Mouse (Mus musculus): ENCODE measurements around the gene Cog1.

Cog1 gene

DNA sequence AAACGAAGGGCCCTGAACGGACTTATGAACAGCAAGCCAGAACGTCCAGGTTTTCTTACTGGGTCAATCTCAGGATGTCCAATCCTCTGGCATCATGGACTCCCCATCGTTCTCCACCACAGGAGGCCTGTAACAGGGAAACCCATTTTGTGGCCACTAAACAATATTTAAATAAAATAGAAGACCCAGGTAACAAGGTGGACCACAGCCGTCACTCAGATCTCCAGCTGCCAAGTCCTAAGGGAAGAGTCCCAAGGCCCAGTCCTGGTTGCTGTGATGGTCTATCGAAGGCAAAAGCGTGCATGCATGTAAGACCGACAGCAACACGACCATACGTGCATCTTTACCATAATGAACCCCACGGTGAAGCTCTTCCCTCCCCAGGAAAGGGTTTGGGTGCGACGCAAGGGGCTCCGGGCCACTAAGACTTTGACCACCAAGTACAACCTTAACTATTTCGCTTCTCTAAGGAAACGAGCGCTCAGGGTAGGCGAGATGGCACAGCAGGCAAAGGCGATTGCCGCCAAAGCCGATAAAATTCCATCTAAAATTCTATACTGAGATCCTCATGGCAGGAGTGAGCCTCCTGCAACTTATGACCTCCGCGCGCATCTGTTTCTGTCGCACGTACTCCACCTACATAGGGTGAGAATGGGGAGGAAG is at the start of gene Cog1:
Cog1 (plus strand) TSS at position 480 of the 663 bp plus-strand sequence.
- in situ Hi-C loops (cut with MboI) = no loop called here

GRCm38 (mm10) chr11:113600526-113601245 is 48.3 kb upstream of the Cog1 start:
- in situ Hi-C loops (cut with MboI) = loop anchor here (25.0 kb wide), 2 partner anchors 313 to 413 kb away; no protein-coding TSS in a partner anchor

DNA sequence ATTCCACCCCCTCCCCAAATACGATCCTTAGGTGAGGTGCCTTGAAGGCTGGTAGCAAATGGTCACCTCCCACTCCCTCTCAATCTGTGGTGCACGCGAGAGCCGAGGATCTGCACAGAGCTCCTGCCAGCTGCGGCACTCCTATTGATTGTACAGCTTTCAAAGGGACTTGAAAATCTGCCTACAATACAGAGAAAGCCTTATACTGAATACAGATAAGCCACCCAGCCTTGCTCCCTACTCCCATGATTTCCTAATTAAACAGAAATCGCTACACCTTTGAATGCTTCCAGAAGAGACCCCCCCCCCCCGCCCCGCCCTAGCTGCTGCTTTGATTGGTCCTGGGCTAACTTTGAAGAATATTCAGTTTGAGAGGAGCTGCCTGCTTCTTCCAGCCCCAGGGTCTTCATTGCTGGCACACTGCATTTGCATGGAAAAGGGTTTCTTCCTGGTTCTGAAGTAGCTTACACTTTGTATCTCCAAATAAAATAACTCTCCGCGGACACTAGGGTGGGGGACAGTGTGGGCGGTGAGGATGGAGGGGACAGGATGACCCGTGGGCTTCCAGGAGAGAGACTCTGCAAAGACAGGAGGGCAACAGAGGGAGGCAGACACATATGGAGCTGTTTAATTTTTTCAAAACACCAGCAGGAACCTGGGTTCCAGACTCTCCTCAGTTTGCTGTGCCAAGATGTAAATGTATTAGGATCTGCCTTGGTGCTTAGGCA is 47.2 kb upstream of the Cog1 start:
- in situ Hi-C loops (cut with MboI) = loop anchor here (25.0 kb wide), 2 partner anchors 314 to 414 kb away; no protein-coding TSS in a partner anchor

- in situ Hi-C loops (cut with MboI) = loop anchor here (25.0 kb wide), 2 partner anchors 320 to 420 kb away; no protein-coding TSS in a partner anchor
Observed at GRCm38 (mm10) chr11:113607556-113607955, 41.4 kb upstream of the Cog1 start.

DNA sequence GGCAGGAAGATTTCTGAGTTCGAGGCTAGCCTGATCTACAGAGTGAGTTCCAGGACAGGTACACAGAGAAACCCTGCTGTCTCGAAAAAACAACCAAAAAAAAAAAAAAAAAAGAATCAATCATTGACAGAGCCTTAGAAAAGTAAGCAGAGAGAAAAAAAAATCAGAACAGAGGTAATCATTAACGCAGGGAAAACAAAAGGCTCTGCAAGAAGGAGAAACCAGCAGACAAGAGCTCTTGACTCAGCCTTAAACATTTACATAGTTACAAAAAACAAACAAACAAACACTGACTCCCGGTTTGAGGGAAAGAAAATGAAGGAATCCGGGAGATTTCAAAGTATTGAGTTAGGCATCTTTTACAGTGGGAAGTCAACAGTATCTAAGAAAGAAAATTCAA is 39.4 kb upstream of the Cog1 start:
- in situ Hi-C loops (cut with MboI) = loop anchor here (25.0 kb wide), 2 partner anchors 322 to 422 kb away; no protein-coding TSS in a partner anchor

DNA sequence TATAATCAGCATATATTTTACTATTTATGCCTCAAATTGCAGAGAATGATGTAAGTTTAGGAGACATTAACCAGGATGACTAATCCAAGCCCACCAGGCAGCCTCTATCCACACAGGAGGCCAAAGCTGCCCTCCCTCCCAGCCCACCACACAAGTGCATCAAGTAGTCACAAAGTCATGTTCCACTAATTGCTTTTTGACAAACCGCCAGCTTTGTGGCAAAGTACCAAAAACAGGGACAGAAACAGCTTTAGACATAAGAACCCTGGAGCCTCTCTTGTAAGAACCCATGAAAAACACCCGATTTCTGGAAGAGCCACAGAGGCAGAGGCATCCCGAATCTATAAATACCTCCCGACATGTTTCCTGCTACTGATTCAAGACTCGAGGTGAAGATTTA is 38.7 kb upstream of the Cog1 start:
- in situ Hi-C loops (cut with MboI) = loop anchor here (25.0 kb wide), 2 partner anchors 323 to 423 kb away; no protein-coding TSS in a partner anchor

DNA sequence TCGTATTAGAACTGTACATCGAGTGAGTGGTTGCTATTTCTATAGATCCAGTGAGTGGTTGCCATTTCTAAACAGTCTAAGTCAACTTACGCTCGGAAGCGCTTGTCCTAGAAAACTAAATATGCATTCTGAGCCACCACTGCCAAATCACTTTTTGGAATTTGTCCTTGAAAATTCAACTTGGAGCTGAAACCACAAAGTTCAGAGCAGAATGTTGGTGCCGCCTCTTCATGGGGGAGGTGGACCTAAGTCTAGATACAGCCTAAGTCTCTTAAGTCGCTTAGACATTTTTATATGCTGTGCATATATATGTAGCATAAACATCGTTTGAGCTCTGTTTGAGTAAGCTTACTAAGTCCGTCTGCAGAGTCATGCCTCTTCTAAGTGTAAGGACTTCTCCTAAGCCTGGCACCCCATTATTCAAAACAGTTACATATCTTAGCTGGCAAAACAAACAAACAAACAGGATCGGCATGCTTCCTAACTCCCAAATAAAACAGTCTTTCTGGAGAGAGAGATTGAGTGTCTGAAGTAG is 37.8 kb upstream of the Cog1 start:
- in situ Hi-C loops (cut with MboI) = loop anchor here (25.0 kb wide), 2 partner anchors 324 to 424 kb away; no protein-coding TSS in a partner anchor

DNA sequence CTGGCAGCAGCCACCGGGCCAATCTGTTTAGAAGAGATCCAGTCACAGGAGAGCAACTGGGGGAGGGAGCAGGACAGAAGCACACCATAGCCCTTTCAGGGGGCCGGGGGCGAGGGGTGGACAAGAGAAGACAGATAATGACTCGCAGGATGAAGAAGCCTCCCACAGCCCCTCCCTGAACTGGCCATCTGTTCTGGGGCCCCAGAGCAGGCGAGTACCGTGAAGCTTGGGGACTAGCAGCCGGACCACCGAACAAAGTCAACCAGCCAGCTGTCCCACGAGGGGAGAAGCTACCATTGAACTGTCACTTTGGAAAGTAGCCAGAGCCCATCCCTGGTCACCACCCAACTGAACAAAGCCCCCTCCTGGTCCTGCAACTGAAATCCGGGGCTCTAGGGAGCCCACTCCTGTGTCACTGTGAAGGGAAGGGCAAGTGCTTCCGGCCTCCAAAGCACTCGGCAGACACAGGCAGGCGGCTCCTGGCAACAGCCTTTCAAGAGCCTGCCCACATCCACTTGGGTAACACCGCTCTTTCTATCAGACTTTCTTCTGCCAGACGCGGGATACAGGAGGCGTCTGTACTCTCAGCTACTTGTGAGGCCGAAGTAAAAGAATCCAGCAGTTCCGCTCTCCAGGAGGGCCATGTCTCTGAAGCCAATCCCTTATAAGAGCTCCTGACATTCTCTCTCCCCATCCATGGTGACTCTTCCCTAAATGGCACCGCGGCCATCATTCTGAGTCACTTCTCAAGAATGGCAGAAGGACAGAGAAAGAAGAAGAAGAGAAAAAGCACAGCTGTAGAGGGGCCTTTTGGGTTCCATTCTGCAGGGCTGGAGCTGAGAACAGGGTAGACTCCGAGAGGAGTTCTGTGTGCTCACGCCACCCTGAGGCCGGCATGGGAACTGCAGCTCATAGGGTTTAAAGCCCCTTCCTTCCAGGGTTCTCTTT is 37.0 kb upstream of the Cog1 start:
- in situ Hi-C loops (cut with MboI) = loop anchor here (25.0 kb wide), 2 partner anchors 325 to 425 kb away; no protein-coding TSS in a partner anchor

GRCm38 (mm10) chr11:113614476-113614875 is 34.5 kb upstream of the Cog1 start:
- in situ Hi-C loops (cut with MboI) = loop anchor here (25.0 kb wide), 2 partner anchors 327 to 427 kb away; no protein-coding TSS in a partner anchor

- in situ Hi-C loops (cut with MboI) = loop anchor here (25.0 kb wide), 2 partner anchors 330 to 430 kb away; no protein-coding TSS in a partner anchor
Observed at GRCm38 (mm10) chr11:113617132-113617911, 31.6 kb upstream of the Cog1 start.

- in situ Hi-C loops (cut with MboI) = loop anchor here (25.0 kb wide), 2 partner anchors 331 to 431 kb away; no protein-coding TSS in a partner anchor
Observed at GRCm38 (mm10) chr11:113618303-113618671, 30.7 kb upstream of the Cog1 start.

GRCm38 (mm10) chr11:113618672-113619419 is 30.1 kb upstream of the Cog1 start, which contains the start of gene Sstr2:
Sstr2 (plus strand) TSS chr11:113619342.
- in situ Hi-C loops (cut with MboI) = loop anchor here (25.0 kb wide), 2 partner anchors 332 to 432 kb away; no protein-coding TSS in a partner anchor

- in situ Hi-C loops (cut with MboI) = loop anchor here (25.0 kb wide), 2 partner anchors 332 to 432 kb away; no protein-coding TSS in a partner anchor
Observed at GRCm38 (mm10) chr11:113619420-113620080, 29.4 kb upstream of the Cog1 start.

DNA sequence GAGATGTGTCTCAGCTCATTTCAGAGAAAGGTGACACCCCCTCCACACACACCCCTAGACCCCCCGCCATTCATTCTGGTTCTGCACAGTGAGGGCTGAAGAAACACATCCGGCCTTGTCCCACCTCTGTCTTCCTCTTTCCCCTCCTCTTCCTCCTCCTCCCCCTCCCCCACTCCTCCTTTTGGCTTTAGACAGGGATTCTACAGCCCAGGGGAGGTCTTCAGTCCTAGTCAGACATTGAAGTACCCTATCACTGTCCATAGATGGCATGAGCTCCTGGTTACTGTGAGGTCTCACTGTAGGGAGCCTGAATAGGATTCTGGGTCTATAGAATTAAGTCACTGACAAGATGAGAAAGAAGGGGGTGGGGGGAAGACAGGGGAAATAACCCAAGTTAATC is 28.0 kb upstream of the Cog1 start:
- in situ Hi-C loops (cut with MboI) = loop anchor here (25.0 kb wide), 2 partner anchors 334 to 434 kb away; no protein-coding TSS in a partner anchor

DNA sequence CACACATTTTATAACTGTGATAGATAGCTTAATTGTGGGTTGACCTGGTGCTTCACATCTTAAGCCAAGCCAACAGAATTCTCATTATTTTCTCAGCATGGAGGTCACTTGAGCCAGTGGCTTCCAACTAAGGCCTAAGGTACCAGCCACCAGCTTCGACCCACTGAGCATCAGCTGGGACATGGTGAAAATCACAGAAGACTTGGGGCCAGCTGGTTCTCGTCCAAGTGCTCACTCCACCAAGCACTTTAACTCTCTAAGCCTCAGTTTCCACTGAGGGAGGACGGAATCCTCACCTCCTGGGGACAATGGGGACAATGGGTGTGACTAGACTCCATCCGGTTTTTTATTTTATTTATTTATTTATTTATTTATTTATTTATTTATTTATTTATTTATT is 26.9 kb upstream of the Cog1 start:
- in situ Hi-C loops (cut with MboI) = loop anchor here (25.0 kb wide), 2 partner anchors 335 to 435 kb away; no protein-coding TSS in a partner anchor

DNA sequence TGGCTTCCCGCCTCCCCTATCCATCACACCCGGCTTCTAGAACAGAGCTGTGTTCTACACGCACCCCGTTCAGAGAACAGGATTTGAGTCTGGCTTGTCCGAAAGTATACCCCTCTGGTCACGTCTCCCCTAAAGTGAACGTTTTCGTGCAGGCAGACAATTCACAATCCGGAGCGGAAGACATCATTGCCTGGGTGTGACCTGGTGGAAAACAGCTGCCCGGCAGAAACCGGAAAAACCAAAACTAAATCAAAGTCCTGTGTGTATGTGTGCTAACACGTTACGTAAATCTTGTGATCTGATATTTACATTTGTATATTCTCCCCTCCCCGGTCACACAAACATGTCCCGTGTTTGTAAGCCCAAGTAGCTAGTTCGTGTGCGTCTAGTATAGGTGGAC is 23.5 kb upstream of the Cog1 start:
- in situ Hi-C loops (cut with MboI) = no loop called here

- in situ Hi-C loops (cut with MboI) = no loop called here
Observed at GRCm38 (mm10) chr11:113627785-113628184, 21.2 kb upstream of the Cog1 start.

GRCm38 (mm10) chr11:113630642-113631041 is 18.3 kb upstream of the Cog1 start:
- in situ Hi-C loops (cut with MboI) = no loop called here

Data from mature B cell (primary cell).